Comparison of ENCODE assay signal across 7 mouse cellular contexts in genomic region chr10:80329273-80330081, GRCm38 (mm10). TPM values are rescaled to one million over a fixed set of nuclear protein-coding genes. Genes with fewer than 3 reads are reported as not detected.
DNase-seq lines count a peak whose midpoint lies in the region; ATAC-seq lines count a peak whose summit lies in the region.

Gene Pcsk4 (minus strand): TSS chr10:80329498.
Gene Reep6 (plus strand): TSS chr10:80329953.

- H3K9ac ChIP-seq in embryonic facial prominence, embryonic 11.5 days (replicated peaks; ENCODE audit: low read length): peak within 1 kb of the TSS; percentile 57
- H3K9ac ChIP-seq in midbrain, embryonic 14.5 days (replicated peaks; ENCODE audit: low read length): peak within 1 kb of the TSS; percentile 47; the same call in 1 of the 2 replicates

- no peaks in the 10 kb centered on the region for H3K4me1 ChIP-seq in embryonic facial prominence, embryonic 11.5 days (ENCODE audit: control insufficient read depth, insufficient read depth, low read length)
- H3K4me1 ChIP-seq in limb, embryonic 10.5 days: peaks cover 31% of the 10 kb centered on the region
- H3K4me1 ChIP-seq in midbrain, embryonic 14.5 days (ENCODE audit: control insufficient read depth, insufficient read depth, low read length): peaks cover 14% of the 10 kb centered on the region

- H3K36me3 ChIP-seq in embryonic facial prominence, embryonic 11.5 days (replicated peaks; ENCODE audit: control insufficient read depth, insufficient read depth, low read depth, low read length): no peaks in the 10 kb centered on the region
- no peaks in the 10 kb centered on the region for H3K36me3 ChIP-seq in limb, embryonic 10.5 days
- H3K36me3 ChIP-seq in midbrain, embryonic 14.5 days (ENCODE audit: control insufficient read depth, insufficient read depth, low read length): no peaks in the 10 kb centered on the region

- WGBS in embryonic facial prominence, embryonic 11.5 days: 3% methylated on average over 36 of the region's 36 CpGs
- 4% methylated on average over 36 of the region's 36 CpGs for WGBS in limb, embryonic 10.5 days
- 4% methylated on average over 35 of the region's 36 CpGs for WGBS in midbrain, embryonic 14.5 days

- ATAC-seq in embryonic facial prominence, embryonic 11.5 days (replicated peaks; ENCODE audit: insufficient number of reproducible peaks, low FRiP score, low TSS enrichment, low read depth): peak; percentile 91
- ATAC-seq in granulocyte monocyte progenitor cell, adult 5-6 weeks (replicated peaks; ENCODE audit: poor library complexity, severe bottlenecking): peak; percentile 95
- peak; percentile 95 for ATAC-seq in midbrain, embryonic 14.5 days (ENCODE audit: low FRiP score, low TSS enrichment)

- peak within 1 kb of the TSS; percentile 82 for H3K4me2 ChIP-seq in embryonic facial prominence, embryonic 11.5 days (ENCODE audit: low read depth, low read length)
- peak within 1 kb of the TSS; percentile 87 for H3K4me2 ChIP-seq in midbrain, embryonic 14.5 days (ENCODE audit: low read length)

- DNase-seq in adrenal gland, postnatal 14 days: peak; percentile 99
- DNase-seq in embryonic facial prominence, embryonic 11.5 days (ENCODE audit: low spot score): peak; percentile 94
- DNase-seq in kidney, adult 11 months: peak; percentile 99
- DNase-seq in limb, embryonic 10.5 days (ENCODE audit: low spot score): peak; percentile 95
- DNase-seq in midbrain, embryonic 14.5 days: peak; percentile 96
- DNase-seq in spleen, adult 18-20 months: peak; percentile 88 to 90

- H3K27ac ChIP-seq in embryonic facial prominence, embryonic 11.5 days (replicated peaks; ENCODE audit: low read depth, low read length): no peak within 1 kb of the TSS
- peak within 1 kb of the TSS; percentile 70 for H3K27ac ChIP-seq in limb, embryonic 10.5 days
- no peak within 1 kb of the TSS for H3K27ac ChIP-seq in midbrain, embryonic 14.5 days (replicated peaks; ENCODE audit: low read depth, low read length)

- peaks cover 2% of the 10 kb centered on the region; the same call in 1 of the 2 replicates for H3K27me3 ChIP-seq in embryonic facial prominence, embryonic 11.5 days (ENCODE audit: control insufficient read depth, insufficient read depth, low read length)
- H3K27me3 ChIP-seq in limb, embryonic 10.5 days (ENCODE audit: low read depth, poor library complexity, severe bottlenecking): peaks cover 80% of the 10 kb centered on the region
- H3K27me3 ChIP-seq in midbrain, embryonic 14.5 days (ENCODE audit: control insufficient read depth, insufficient read depth, low read length): 0 out of 2 replicates have a peak, but pooled peaks cover 3% of the 10 kb centered on the region

- peak within 1 kb of the TSS; percentile 41 for H3K4me3 ChIP-seq in embryonic facial prominence, embryonic 11.5 days (ENCODE audit: low read depth, low read length)
- peak within 1 kb of the TSS; percentile 61 for H3K4me3 ChIP-seq in limb, embryonic 10.5 days
- H3K4me3 ChIP-seq in midbrain, embryonic 14.5 days (replicated peaks; ENCODE audit: low read depth, low read length): peak within 1 kb of the TSS; percentile 44

- H3K9me3 ChIP-seq in embryonic facial prominence, embryonic 11.5 days (replicated peaks; ENCODE audit: control insufficient read depth, low read length): no peaks in the 10 kb centered on the region
- H3K9me3 ChIP-seq in limb, embryonic 10.5 days (replicated peaks): no peaks in the 10 kb centered on the region
- no peaks in the 10 kb centered on the region for H3K9me3 ChIP-seq in midbrain, embryonic 14.5 days (ENCODE audit: control insufficient read depth, low read length)

RNA-seq across cellular contexts. Expression of gene Pcsk4, which starts in this region (rescaled TPM):
- 3.9 and 4.7 TPM in 2 replicates for total RNA-seq in adrenal gland, postnatal 14 days (2021)
- polyA plus RNA-seq in embryonic facial prominence, embryonic 11.5 days (2014; fragmentation: Nextera tagmentation; extraction: Ambion mirVana): 1.6 and 2.9 TPM in 2 replicates
- total RNA-seq in granulocyte monocyte progenitor cell, adult 5-6 weeks (2014; fragmentation: Nextera tagmentation): 6.7 and 7.2 TPM in 2 replicates
- 0.98 and 1.6 TPM in 2 replicates for total RNA-seq in granulocyte monocyte progenitor cell, adult 5-6 weeks (2017)
- 6.1 and 6.3 TPM in 2 replicates for polyA plus RNA-seq in limb, embryonic 10.5 days (2016; fragmentation: Nextera tagmentation; extraction: Ambion mirVana)
- 2.5 and 3.5 TPM in 2 replicates for polyA plus RNA-seq in midbrain, embryonic 14.5 days (2014; fragmentation: Nextera tagmentation; extraction: Ambion mirVana)

RNA-seq across cellular contexts. Expression of gene Reep6, which starts in this region (rescaled TPM):
- total RNA-seq in adrenal gland, postnatal 14 days (2021): 16.0 and 45.2 TPM in 2 replicates
- polyA plus RNA-seq in embryonic facial prominence, embryonic 11.5 days (2014; fragmentation: Nextera tagmentation; extraction: Ambion mirVana): 4.3 and 4.5 TPM in 2 replicates
- total RNA-seq in granulocyte monocyte progenitor cell, adult 5-6 weeks (2014; fragmentation: Nextera tagmentation): 0.11 and 0.60 TPM in 2 replicates
- 0.22 and 2.7 TPM in 2 replicates for total RNA-seq in granulocyte monocyte progenitor cell, adult 5-6 weeks (2017)
- polyA plus RNA-seq in limb, embryonic 10.5 days (2016; fragmentation: Nextera tagmentation; extraction: Ambion mirVana): 5.4 and 6.6 TPM in 2 replicates
- 5.3 and 7.3 TPM in 2 replicates for polyA plus RNA-seq in midbrain, embryonic 14.5 days (2014; fragmentation: Nextera tagmentation; extraction: Ambion mirVana)
